Mouse (Mus musculus) spleen, adult 2 months (tissue): ENCODE measurements at regions not wholly inside any gene's neighbourhood (a gene's known extent, or its start where the extent isn't known, plus 50 kb on each side); places are given as distances from the start of the nearest gene placed in this dataset.

ENCODE experiments used
- CTCF ChIP-seq: fragments of 200-500 bp; IDR thresholded peaks from 2 replicates; pipeline ENCODE4 v1.5.1; 2011; ENCODE audit warnings: mild to moderate bottlenecking, inconsistent platforms; ENCODE audit not compliant: insufficient read depth, insufficient read length, insufficient replicate concordance; ENCODE audit errors: extremely low read depth
- POLR2A ChIP-seq: fragments of 200-500 bp; IDR thresholded peaks from 2 replicates; pipeline ENCODE4 v1.6.1; 2011; ENCODE audit warnings: low read depth, low read length, inconsistent platforms

DNA sequence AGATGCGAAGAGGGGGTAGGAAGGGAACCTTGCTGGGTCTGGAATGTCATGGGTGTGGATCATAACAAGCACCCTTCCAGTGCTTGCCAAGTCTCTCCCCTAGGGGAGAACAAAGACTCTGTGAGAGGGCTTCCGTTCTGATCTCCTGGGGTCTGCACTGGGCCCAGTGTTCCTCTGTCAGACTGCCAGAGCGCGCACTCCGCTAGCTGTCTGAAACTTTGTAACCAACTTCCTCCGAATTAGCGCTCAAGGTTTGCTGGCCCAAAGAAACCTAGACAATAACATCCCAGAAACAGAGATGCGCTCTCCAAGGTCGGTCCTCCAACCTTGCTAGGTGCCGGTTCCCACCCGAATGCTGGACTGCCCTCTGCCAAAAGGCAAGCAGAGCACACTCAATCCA lies 66.8 kb downstream of the Sox4 start:
- no peak for TF ChIP-seq POLR2A
- no peak for TF ChIP-seq CTCF
